Mouse (Mus musculus) megakaryocyte, embryonic 14.5 days (primary cell): ENCODE measurements at regions not wholly inside any gene's neighbourhood (a gene's known extent, or its start where the extent isn't known, plus 50 kb on each side); places are given as distances from the start of the nearest gene placed in this dataset.

Experiments used
- H3K27me3 ChIP-seq: replicated peaks from 2 replicates; pipeline ENCODE3; 2012; ENCODE audit warnings: inconsistent platforms
- H3K36me3 ChIP-seq: replicated peaks from 2 replicates; pipeline ENCODE3; 2012; ENCODE audit warnings: low read length, inconsistent platforms, mixed read lengths
- H3K4me1 ChIP-seq: 2 replicates; pipeline ENCODE4 v1.6.1; 2012; ENCODE audit warnings: inconsistent platforms
- H3K4me3 ChIP-seq: replicated peaks from 2 replicates; pipeline ENCODE3; 2012; ENCODE audit warnings: moderate library complexity, mild to moderate bottlenecking, inconsistent platforms
- H3K9me3 ChIP-seq: 2 replicates; pipeline ENCODE4 v1.6.1; 2012; ENCODE audit warnings: inconsistent platforms
- FLI1 ChIP-seq: IDR thresholded peaks from 2 replicates; pipeline ENCODE4 v1.6.1; 2012; ENCODE audit warnings: low read length, inconsistent platforms, mixed read lengths
- GATA1 ChIP-seq: IDR thresholded peaks from 3 replicates; pipeline ENCODE4 v1.6.1; 2012; ENCODE audit warnings: mixed read lengths, low read length, inconsistent platforms, borderline replicate concordance

DNA sequence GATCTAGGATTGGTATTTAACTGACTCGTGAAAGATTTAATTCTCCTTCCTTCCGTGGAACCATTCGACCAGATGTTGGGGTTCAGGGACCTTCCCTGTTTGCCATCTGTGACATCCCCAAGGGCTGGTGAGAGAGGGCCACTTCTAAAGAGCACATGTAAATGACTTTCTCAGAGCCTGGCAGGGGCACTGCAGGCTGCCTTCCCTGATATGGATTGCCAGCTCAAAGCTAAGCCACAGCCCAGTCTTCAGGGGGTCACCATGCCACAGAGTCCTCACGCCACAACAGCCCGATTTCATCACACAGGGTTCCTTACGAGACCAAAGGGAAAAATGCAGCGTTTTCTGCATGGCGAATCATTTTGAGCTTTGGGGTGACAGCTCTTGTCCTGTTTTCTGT is 115.1 kb upstream of the Prox1 start:
- Histone ChIP-seq H3K4me1 (no peaks in the 10 kb centered on the region), H3K36me3 (no peaks in the 10 kb centered on the region), H3K9me3 (peaks cover 54% of the 10 kb centered on the region), H3K4me3 (no peak overlapping the region), H3K27me3 (no peaks in the 10 kb centered on the region)
- TF ChIP-seq GATA1 (no peak), FLI1 (no peak)

DNA sequence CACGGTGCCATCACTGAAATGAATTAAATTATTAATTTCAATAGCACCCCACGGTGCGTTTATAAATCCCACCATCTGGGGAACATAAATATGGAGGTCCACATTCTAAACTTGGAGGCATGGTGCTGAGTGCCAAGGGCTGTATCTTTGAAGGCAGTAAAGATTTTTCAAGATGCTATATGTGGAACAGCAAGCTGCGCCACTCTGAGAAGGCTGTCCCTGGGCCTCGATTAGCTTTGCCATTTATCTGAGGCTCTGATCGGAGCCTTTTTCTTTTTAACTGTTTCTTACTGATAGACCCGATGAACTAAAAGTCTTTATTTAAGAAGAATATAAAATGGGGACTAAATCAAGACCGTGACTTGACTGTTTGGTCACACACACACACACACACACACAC is 114.5 kb upstream of the Prox1 start:
- Histone ChIP-seq H3K9me3 (peaks cover 53% of the 10 kb centered on the region), H3K4me1 (no peaks in the 10 kb centered on the region), H3K27me3 (no peaks in the 10 kb centered on the region), H3K36me3 (no peaks in the 10 kb centered on the region), H3K4me3 (no peak overlapping the region)
- no peak for TF ChIP-seq FLI1
- TF ChIP-seq GATA1, result no peak

DNA sequence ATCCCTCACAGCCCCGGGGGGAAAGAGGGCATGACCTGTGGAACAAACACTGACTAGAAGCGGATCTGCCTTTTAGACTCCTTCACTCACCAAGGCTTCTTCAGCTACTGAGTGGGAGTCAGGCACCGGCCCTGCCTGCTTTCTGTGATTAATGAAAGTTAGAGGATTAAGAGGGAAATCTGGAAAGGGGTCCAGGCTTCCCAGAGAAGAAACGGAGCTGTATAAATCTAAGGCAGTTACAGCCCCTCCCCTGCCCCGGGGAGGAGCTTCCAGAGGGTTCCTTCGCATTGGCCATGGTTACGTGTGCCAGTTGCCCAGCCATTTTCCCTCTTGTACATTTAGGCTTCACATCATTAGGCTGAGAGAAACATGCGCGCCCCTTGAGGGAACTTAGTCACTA is 113.6 kb upstream of the Prox1 start:
- TF ChIP-seq GATA1 (no peak), FLI1 (no peak)
- Histone ChIP-seq H3K36me3 (no peaks in the 10 kb centered on the region), H3K27me3 (no peaks in the 10 kb centered on the region), H3K4me1 (no peaks in the 10 kb centered on the region), H3K4me3 (no peak overlapping the region), H3K9me3 (peaks cover 53% of the 10 kb centered on the region)

DNA sequence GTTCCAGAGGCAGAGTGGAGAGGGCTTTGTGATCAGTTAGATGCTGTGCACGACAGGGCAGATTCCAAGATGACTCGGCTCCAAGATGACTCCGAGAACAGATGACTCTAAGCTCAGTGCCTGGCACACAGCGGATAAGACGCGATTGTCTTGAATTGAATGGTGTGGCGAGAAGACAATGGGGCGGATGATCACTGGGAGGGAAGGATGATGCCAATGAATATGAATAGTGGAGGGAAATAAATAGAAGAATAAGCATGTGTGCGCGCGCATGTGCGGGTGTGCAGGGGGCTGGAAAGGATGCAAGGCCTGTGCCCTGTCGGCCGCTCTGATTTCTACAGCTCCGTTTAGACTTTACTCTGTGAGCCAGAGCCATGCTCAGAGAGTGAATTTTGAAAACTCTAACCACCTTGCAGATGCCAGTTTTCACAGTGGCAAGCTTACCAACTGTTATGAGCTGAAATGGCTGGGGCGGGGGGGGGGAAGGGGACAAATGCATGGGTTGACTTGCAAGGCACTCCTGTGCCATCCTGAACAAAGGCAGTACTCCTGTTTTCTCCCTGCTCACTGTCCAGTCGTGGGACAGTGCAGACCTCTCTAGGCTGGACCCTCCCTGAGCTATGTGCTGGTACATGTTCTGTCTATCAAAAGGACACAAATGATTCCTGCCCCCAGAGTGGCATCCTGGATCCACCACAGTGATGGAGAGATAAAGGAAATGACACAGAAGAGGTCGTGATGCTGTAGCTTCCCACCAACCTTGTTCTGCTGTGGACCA is 109.8 kb upstream of the Prox1 start:
- Histone ChIP-seq H3K36me3 (no peaks in the 10 kb centered on the region), H3K4me1 (no peaks in the 10 kb centered on the region), H3K9me3 (peaks cover 39% of the 10 kb centered on the region), H3K4me3 (no peak overlapping the region), H3K27me3 (no peaks in the 10 kb centered on the region)
- TF ChIP-seq GATA1 (no peak), FLI1 (no peak)

DNA sequence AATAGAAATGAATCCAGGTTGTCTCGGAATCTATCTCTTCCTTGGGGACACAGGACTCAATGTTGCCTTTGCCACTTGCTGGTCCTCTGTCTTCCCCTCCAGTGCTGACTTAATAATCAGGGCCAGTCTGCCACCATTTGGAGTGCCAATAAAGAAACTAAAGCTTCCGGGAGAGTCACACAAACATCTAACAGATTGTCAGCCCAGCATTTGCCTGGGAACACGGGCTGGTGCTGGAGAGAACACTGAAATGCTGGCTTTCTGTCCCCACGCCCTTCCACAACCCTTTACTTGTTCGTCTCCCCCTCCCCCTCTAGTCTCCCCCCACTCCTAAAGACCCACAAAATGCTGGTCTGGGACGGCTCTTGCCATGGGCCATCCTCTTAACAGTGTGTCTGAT is 104.4 kb upstream of the Prox1 start:
- TF ChIP-seq GATA1 (no peak), FLI1 (no peak)
- no peaks in the 10 kb centered on the region for H3K27me3 ChIP-seq
- H3K4me3 ChIP-seq, result no peak overlapping the region
- H3K36me3 ChIP-seq, result no peaks in the 10 kb centered on the region
- H3K9me3 ChIP-seq, result peaks cover 17% of the 10 kb centered on the region
- no peaks in the 10 kb centered on the region for H3K4me1 ChIP-seq

DNA sequence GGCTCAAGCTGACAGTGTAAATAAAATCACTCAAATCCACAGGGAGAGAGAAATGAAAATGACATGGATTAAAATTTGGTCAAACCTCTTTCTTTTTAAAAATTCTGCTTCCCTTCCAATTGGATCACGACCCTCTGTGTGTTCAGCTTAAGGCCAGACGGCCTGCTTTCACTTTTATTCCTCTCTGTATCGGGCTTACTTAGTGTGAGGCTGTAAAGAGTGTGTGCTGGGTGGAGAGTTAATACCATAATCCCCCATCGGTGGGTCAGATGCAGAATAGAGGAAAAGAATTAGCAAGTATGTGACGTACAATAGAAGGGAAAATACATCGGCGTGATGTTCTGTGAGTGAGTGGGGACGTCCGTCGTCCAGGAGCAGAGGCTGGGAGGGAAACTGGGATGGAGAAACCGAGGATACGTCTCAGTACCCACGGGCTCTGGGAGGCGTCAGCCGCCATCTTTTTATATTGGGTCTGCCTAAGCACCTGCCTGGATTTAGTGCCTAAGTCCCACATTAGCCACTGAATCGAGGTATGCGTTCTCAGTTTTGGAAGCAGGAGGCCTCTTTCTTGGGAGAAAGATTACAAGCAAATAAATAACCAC is 100.4 kb upstream of the Prox1 start:
- H3K9me3 ChIP-seq, result peaks cover 39% of the 10 kb centered on the region
- no peak overlapping the region for H3K4me3 ChIP-seq
- no peaks in the 10 kb centered on the region for H3K36me3 ChIP-seq

DNA sequence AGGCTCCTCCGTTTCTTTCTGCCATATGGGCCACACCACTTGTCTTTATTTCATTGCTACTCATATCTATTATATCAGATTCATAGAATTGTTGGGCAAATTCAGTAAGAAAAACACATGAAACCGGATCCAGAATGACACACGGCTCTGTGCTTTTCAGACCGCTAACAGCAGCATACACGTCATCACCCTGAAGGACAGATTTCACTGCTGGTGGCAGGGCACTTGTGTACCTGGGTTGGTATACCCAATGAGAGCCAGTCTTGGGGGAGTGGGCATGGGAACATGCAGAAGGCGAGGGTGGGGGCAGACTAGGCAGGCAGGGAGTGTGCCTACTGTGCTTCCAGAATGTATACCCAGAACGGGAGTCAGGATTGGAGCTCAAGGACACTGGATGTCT is 98.7 kb upstream of the Prox1 start:
- Histone ChIP-seq H3K36me3 (no peaks in the 10 kb centered on the region), H3K9me3 (peaks cover 43% of the 10 kb centered on the region)
- TF ChIP-seq FLI1 (no peak), GATA1 (no peak)

More for the DNA sequence above, 100.4 kb upstream of the Prox1 start:
- Histone ChIP-seq H3K4me1 (no peaks in the 10 kb centered on the region), H3K27me3 (no peaks in the 10 kb centered on the region)
- no peak for TF ChIP-seq GATA1
- TF ChIP-seq FLI1, result no peak

DNA sequence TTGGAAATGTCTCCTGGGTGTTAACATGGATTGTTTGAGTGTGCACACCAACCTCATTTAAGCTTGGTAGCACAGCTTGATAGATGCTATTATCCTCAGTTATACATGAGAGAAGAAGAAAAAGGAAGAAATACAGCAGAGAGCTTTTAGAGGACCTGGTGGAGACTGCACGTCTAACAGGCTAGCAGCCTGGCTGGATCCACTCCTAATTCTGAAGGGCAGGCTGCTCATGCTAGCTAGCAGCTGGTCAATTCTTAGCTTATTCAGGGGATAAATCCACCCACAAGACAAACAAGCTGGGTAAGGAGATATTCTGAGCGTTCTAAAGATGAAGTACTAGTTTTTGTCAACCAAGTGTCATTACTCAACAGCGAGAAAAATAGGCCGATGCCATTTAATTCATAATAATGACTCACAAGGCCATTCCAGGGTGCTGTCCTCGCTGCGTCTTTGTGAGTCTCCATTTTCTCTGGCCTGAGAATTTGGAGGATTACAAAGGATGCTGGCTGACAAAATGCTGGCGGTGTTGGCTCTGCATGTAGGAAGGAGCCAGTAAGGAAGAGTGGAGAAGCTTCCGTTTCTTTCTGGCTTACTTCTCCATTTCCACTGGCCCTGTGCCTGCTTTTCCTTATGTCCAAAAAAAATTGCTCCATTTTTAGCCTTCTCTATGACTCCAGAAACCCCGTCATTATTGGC is 94.7 kb upstream of the Prox1 start:
- H3K4me3 ChIP-seq, result no peak overlapping the region
- H3K9me3 ChIP-seq, result peaks cover 74% of the 10 kb centered on the region
- no peaks in the 10 kb centered on the region for H3K27me3 ChIP-seq
- H3K36me3 ChIP-seq, result no peaks in the 10 kb centered on the region
- TF ChIP-seq FLI1, result no peak
- no peak for TF ChIP-seq GATA1
- H3K4me1 ChIP-seq, result no peaks in the 10 kb centered on the region

More for the DNA sequence above, 98.7 kb upstream of the Prox1 start:
- H3K4me1 ChIP-seq, result no peaks in the 10 kb centered on the region
- H3K4me3 ChIP-seq, result no peak overlapping the region
- no peaks in the 10 kb centered on the region for H3K27me3 ChIP-seq

DNA sequence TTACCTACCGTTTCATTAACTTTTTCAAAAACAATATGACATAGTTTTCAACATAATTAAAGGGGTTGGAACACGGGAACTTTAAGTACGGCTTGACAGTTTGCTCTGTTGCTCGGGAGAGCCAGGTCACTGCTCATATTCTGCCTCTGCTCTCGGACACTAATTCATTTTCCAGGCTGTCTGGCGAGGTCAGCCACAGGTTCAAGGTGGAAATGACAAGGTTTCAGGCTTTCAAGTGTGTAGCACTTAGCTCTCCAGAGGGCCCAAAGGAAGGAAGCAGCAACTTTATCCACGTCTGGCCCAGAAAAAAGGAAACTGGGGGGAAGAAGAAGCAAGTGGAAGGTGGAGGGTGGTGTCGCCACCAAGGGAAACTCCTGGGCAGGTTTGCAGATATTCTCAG is 94.0 kb upstream of the Prox1 start:
- Histone ChIP-seq H3K36me3 (no peaks in the 10 kb centered on the region), H3K4me1 (no peaks in the 10 kb centered on the region), H3K9me3 (peaks cover 72% of the 10 kb centered on the region), H3K4me3 (no peak overlapping the region), H3K27me3 (no peaks in the 10 kb centered on the region)
- no peak for TF ChIP-seq GATA1
- no peak for TF ChIP-seq FLI1

DNA sequence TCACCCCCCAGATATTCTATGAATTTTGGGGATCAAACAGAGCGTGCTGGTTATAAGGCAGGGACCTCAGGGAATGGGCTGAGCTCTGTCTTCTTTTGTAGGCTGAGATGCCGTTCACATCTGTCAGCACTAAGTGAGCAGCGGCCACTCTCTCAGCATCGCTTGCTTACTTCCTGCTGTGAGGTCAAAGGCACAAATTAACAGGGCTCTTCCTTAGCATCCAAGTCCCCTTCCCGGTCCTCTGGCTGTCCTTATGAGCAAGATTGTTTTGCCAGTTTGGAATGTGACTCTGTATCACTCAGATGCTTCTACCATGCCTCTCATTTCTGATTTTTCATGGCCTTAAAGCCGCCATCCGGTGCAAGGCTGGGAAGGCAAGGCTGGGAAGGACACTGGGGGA is 93.1 kb upstream of the Prox1 start:
- Histone ChIP-seq H3K36me3 (no peaks in the 10 kb centered on the region), H3K4me1 (no peaks in the 10 kb centered on the region), H3K4me3 (no peak overlapping the region), H3K27me3 (no peaks in the 10 kb centered on the region), H3K9me3 (peaks cover 71% of the 10 kb centered on the region)
- TF ChIP-seq FLI1 (no peak), GATA1 (no peak)
